Mouse (Mus musculus): Measurements from ENCODE around the gene Dusp10.

Dusp10 gene

DNA sequence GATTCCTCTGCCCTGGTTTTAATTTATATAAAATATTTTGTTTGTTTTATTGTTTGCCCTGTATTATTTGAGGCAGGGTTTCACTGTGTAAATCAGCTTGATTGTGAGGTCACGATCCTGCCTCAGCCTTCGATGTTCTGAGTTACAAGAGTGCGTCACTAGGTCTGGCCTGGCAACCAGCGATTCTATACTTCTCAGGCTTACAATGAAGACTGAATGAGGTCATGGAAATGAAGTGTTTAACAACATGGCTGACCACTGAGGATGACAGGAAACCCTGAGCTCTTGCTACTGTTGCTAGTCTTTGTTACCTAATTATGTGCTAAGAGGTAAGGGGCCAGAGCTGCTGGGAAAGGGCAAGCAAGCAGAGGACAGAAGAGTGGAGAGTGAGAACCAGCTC is at the start of gene Dusp10:
Dusp10 (plus strand) TSS at position 197 of the 400 bp plus-strand sequence.
- peak; percentile 14 for DNase-seq

DNA sequence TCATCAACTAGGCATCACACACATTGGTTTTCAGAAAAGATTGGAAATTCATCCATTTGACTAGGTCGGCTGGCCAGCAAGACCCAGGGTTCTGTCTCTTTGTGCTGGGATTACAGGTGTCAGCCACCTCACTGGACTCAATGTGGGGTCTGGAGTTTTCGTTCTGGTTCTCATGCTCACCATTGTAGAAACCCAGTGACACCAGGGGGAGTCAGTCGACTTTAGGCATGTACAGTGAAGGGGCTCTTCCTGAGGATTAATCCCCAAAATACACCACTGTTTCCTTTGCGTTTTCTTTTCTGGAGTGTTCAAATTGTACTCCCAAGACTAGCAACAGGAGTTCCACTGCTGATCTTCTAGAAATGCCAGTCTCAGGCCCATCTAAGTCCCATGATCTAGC is 47.8 kb upstream of the Dusp10 start:
- DNase-seq = peak; percentile 45

GRCm38 (mm10) chr1:183969265-183969664 is 43.8 kb upstream of the Dusp10 start:
- DNase-seq = peak; percentile 30

GRCm38 (mm10) chr1:183979814-183980243 is 33.3 kb upstream of the Dusp10 start:
- DNase-seq = peak; percentile 98

GRCm38 (mm10) chr1:183982108-183982507 is 31.0 kb upstream of the Dusp10 start:
- DNase-seq = peak; percentile 87

GRCm38 (mm10) chr1:183987711-183988245 is 25.3 kb upstream of the Dusp10 start:
- DNase-seq = peak; percentile 86

- peak; percentile 72 for DNase-seq
Observed at GRCm38 (mm10) chr1:183991921-183992320, 21.2 kb upstream of the Dusp10 start.

DNA sequence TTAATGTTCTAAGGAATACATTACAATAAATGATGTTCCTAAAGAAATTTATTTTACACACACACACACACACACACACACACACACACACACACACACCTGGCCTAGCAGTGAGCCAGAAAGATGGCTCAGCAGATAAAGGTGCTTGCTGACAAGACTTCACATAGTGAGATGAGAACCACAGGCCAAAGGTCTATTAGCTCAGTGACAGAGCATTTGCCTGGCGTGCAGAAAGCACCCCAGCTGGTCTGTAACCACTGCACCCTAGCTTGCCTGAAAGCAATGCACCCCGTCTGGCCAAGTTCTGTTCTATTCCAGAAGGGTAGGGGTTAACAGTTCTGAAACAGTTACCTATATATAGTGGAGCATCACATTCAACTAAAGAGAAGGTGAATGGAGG is 15.9 kb upstream of the Dusp10 start:
- peak; percentile 39 for DNase-seq

DNA sequence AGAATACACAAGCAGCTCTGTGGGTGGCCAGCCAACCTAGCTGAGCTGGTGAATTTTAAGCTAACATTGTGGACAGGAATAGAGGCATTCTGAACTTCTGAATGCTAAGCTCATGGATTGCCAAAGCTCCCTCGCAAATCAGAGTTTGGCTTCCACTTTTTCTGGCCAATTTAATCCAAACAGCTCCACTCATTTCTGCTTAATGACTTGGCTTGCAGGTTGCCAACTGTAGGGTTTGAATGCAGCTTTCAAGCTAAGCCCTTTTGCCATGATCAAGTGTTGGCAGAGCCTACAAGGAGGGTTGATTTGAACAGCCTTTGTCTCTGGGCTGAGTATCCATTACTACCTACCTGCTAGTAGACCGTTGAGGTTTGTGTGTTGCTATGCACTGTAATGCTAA is 10.6 kb upstream of the Dusp10 start:
- no peak for DNase-seq

- peak; percentile 74 for DNase-seq
Observed at GRCm38 (mm10) chr1:184004311-184004710, 8.8 kb upstream of the Dusp10 start.

DNA sequence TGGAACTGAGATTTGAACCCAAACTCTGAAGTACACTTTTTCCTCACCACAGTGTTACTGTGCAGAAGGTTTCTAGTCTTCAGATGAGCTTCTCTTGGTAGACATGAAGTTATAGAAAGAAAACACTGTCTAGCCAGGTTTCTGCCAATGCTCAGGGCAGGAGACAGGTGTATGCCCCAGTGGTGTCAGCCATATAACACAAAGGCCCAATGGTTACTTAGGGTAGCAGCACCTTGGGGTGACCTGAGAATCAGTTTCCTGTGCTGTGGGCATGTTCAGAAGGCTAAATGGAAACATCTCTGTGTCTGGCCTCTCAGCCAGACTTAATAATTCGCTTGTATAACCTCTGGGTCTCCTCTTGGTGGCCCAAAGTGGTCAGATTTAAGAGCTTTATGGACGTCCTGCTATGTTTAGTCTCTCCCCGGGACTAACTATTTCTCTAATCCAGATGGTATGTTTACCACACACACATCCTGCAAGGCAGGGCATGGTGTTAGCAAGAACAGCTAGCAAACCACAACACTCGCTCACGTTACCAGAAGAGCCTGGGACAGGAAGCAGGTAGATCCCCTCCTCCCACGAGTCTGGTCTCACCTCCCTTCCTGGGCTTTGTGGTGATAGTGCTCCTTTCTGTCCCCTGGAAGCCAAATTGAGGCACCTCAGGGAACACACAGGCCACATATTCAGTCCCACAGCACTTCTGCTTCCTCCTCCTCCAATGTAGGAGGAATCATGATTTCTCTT is 7.6 kb upstream of the Dusp10 start:
- DNase-seq = peak; percentile 79

- peak; percentile 12 for DNase-seq
Observed at GRCm38 (mm10) chr1:184006086-184006485, 7.0 kb upstream of the Dusp10 start.

- DNase-seq = peak; percentile 51
Observed at GRCm38 (mm10) chr1:184011311-184011710, 1.8 kb upstream of the Dusp10 start.

DNA sequence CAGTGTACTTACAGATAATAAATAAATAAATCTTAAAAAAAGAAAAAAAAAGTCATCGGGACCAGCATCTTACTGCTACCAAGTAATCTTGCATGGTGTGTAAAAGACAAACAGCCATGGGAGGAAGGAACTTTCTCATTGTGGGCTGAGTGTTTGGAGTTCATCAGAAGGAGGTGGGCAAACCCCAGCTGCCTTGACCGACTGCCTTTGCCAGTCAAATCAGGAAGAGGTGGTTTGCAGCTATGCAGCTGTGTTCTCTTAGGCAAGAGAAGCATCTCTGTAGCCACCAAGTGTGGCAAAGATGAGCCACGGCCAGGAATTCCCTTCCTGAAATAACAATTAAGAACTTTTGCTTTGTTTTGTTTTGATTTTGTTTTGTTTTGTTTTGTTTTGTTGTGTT is 989 bp downstream of the Dusp10 start:
- peak; percentile 24 for DNase-seq

DNA sequence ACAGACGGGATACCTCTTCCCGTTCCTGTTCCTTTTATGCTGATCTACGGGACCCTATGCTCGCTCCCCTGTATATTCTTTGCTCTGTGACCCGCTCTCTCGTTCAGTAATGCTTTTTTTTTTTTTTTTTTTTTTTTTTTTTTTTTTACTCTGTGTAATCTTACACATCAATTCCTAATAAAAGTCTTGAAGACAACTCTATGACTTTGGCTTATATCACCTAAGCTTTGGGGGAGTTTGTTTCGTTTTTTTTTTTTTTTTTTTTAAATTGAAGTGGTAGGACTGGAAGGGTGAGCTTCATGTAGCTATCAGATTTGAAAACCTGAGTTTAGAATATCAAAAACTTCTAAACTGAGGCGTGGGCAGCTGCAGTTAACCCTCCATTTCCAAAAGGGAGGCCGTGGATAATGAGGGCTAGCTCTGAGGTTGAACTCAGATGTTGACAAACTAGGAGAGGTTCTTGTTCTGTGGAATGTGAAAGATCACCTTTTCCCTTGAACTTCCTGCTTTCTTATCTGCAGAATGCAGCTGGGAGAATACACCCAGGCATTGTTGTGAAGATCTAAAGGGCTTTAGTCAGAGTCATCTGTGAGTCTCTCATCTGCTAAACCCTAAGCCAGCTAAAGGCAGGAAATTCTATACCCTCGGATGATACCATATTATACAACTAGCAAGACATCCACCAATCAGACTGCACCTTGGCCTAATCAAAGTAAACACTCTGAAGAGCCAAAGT is 3.1 kb downstream of the Dusp10 start:
- DNase-seq = peak; percentile 52

- peak; percentile 27 for DNase-seq
Observed at GRCm38 (mm10) chr1:184017606-184018005, 4.5 kb downstream of the Dusp10 start.

DNA sequence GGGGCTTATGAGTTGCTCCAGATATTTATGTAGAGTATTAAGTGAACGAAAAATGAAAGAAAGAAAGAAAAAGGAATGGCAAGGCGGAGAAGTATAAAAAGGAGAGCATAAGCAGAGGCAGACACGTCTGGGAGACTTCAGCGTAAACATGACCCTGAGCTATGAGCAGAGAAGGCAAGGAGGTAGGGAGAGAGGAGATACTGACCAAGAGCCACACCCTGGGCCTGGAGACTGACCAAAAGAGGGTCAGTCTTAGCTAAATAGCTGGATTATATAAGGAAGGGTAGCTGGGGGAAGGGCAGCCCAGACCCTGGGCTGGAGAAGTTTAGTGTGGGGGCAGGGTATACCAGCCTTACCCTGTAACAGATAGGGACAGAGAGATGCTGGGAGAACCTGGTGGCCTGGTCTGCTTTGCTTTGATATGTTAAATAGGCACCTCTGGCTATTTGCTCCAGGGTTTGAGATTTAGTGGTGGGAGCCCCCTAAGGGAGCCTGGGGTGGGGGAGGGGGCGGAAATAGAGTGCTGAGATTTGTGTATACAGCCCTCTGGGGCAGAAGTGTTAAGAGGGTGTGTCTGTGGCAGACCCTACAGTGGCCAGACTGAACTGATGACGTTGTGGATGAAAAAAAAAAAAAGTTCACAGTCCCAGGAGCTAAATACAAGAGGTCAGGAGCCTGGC is 6.1 kb downstream of the Dusp10 start:
- peak; percentile 57 for DNase-seq

GRCm38 (mm10) chr1:184019722-184020107 is 6.6 kb downstream of the Dusp10 start:
- DNase-seq = peak; percentile 64

DNA sequence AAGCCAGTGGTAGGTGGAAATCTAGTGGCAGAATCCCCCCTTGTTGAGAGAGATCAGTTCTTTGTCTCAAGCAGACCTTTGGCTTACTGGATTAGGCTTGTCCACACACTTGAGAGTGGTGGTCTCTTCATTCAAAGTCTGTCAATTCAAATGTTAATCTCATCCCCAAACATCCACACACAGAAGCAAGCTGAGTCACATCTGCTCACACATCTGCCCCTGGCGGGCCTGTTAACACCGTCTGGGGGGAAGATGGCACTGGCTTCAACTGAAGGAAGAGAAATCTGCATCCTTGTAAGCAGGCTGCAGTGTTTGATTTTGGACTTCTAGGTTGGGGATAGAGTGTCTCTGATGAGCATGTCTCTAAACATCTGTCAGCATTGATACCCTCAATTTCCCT is 10.9 kb downstream of the Dusp10 start:
- peak; percentile 57 for DNase-seq

- no peak for DNase-seq
Observed at GRCm38 (mm10) chr1:184024631-184025030, 11.5 kb downstream of the Dusp10 start.

DNA sequence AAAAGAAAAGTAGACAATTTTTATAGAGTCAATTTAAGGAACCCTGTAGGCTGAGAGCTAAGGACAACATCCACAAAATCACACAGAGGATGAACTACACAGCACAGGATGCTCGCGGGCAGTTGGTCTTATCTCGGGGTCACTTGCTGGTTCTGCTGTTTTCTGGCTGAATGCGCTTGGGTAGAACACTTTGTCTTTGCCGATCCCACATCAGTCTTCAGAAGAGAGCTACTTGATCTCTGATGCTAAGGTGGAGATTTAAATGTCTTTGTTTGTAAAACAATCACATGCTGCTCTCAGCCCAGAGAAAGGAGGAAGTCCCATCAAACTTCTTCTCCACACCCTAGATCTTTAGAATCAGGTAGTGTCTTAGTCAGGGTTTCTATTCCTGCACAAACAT is 12.0 kb downstream of the Dusp10 start:
- no peak for DNase-seq

DNA sequence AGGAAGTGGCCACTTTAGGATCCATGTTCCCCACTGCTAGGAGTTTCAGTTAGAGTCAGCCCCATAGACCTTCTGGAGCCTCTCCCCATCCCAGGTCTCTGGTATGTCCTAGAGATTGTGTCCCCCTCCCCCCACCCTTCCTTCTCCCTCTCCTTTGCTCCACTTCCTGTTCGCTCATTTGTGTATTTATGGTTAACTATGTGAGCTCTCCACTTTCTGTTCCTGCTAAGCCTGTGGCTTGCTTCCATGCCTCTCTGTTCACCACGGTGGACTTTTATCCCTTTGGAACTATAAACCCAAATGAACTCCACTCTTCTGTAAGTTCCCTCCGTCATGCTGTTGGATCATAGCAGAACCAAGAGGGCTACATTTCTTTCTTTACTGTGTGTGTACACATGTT is 13.9 kb downstream of the Dusp10 start:
- DNase-seq = peak; percentile 85

DNA sequence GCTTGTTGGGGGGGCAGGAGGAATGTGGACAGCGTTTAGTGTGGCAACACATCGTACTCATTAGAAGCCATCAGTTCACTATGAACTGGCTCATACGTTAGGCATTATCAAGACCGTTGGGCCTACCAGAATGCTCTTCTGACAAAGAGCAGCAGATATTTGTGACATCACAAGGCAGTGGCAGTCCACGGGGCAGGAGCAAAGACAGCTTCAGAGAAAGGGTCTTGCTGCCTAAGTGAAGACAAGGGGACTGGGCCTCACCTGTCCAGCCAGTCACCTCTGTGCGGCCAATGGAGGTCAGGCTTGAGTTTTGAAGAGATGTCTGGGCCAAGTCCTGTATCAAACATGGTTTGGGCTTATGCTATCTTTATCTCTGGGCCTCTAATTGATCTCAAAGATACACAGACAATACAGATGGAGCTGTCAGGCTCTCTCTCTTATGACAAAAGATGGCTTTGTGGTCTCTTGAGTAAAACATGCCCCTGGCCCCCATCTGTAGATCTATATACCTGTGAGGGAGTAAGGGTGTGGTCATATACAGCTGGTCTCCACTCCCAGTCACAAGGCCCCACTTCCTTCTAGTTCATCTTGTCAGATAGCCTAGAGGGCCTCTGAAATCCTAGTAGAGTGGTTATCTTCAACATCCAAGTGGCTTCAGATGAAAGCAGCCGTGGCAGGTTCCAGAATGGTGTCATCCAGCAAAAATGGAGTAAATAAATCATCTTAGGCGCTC is 17.1 kb downstream of the Dusp10 start:
- peak; percentile 84 for DNase-seq
